Mouse (Mus musculus) heart, postnatal 0 days (tissue): ENCODE data around the gene Rpl9-ps1. TPM values are rescaled to one million over a fixed set of nuclear protein-coding genes. Genes with fewer than 3 reads are reported as not detected.

Experiments
- ATAC-seq: fragments of 200-750 bp; cut with Nextera tagmentation; 2 replicates; pipeline ENCODE4 v1.8.0; 2017; ENCODE audit warnings: low read depth, moderate number of reproducible peaks, moderate library complexity; ENCODE audit not compliant: insufficient read depth
- DNase-seq: peaks from one replicate; pipeline ENCODE4 v3.0.0-alpha.2; 2016; ENCODE audit warnings: low spot score
- H3K27ac ChIP-seq: fragments of 300-500 bp; sonication (generic); 2 replicates; pipeline ENCODE4 v1.5.1; 2014; ENCODE audit warnings: low read depth, mild to moderate bottlenecking
- H3K27me3 ChIP-seq: fragments of 300-500 bp; sonication (generic); 2 replicates; pipeline ENCODE4 v1.6.1; 2014; ENCODE audit warnings: low read length, mixed read lengths; ENCODE audit not compliant: control insufficient read depth, insufficient read depth
- H3K36me3 ChIP-seq: fragments of 300-500 bp; sonication (generic); replicated peaks from 2 replicates; pipeline ENCODE4 v1.6.1; 2014; ENCODE audit warnings: low read length, mixed read lengths; ENCODE audit not compliant: control insufficient read depth, insufficient read depth
- H3K4me1 ChIP-seq: fragments of 300-500 bp; sonication (generic); 2 replicates; pipeline ENCODE4 v1.6.1; 2014; ENCODE audit warnings: antibody characterized with exemption; ENCODE audit not compliant: control insufficient read depth, insufficient read depth
- H3K4me2 ChIP-seq: fragments of 300-500 bp; sonication (generic); 2 replicates; pipeline ENCODE4 v1.6.1; 2014; ENCODE audit warnings: low read depth, mild to moderate bottlenecking, low read length, moderate library complexity
- H3K4me3 ChIP-seq: fragments of 300-500 bp; sonication (generic); 2 replicates; pipeline ENCODE4 v1.5.1; 2014; ENCODE audit warnings: low read depth, low read length
- H3K9ac ChIP-seq: fragments of 300-500 bp; sonication (generic); replicated peaks from 2 replicates; pipeline ENCODE4 v1.6.1; 2014; ENCODE audit warnings: low read depth, low read length, mixed read lengths
- H3K9me3 ChIP-seq: fragments of 300-500 bp; sonication (generic); replicated peaks from 2 replicates; pipeline ENCODE4 v1.6.1; 2016; ENCODE audit warnings: low read length; ENCODE audit not compliant: control insufficient read depth
- CTCF ChIP-seq: IDR thresholded peaks from 2 replicates; pipeline ENCODE4 v1.5.1; 2016; ENCODE audit warnings: antibody characterized with exemption, control low read depth, low read depth
- EP300 ChIP-seq: IDR thresholded peaks from 2 replicates; pipeline ENCODE4 v1.6.1; 2016; ENCODE audit warnings: antibody characterized with exemption, low read depth
- WGBS: fragments of 180-500 bp; shearing (Covaris S2); extraction: QIAGEN DNeasy Blood & Tissue Kit; methylation state at CpG from one replicate; pipeline ENCODE4 v1.1.7; 2014; 5-methylcytosine and 5-hydroxymethylcytosine counted together
- polyA plus RNA-seq: library from polyadenylated mRNA; unstranded; fragments of >200 nt; fragmentation: Nextera tagmentation; extraction: Ambion mirVana; gene quantifications from 2 replicates; pipeline ENCODE4 v1.2.1, GENCODE M21; 2015
- total RNA-seq: library from RNA; depleted of rRNA; stranded (reverse); fragments of >200 nt; gene quantifications from 2 replicates; pipeline ENCODE4 v1.2.3, GENCODE M21; 2014; ENCODE audit warnings: low replicate concordance

Rpl9-ps1 gene
- total and polyA plus RNA-seq, 2 experiments from 2014 or later, result not detected

- DNase-seq, result no peak
- no peaks in the 10 kb centered on the region for H3K9me3 ChIP-seq
- no peaks in the 10 kb centered on the region for H3K36me3 ChIP-seq
- TF ChIP-seq EP300, result no peak
- H3K4me3 ChIP-seq, result no peak overlapping the region
- no peak for ATAC-seq
- WGBS, result 83% methylated on average over 9 of the region's 9 CpGs
- no peak overlapping the region for H3K27ac ChIP-seq
- H3K27me3 ChIP-seq, result no peaks in the 10 kb centered on the region
- H3K4me1 ChIP-seq, result 0 out of 2 replicates have a peak, but pooled peaks cover 6% of the 10 kb centered on the region
- H3K4me2 ChIP-seq, result no peak overlapping the region
- H3K9ac ChIP-seq, result no peak overlapping the region
Measured at GRCm38 (mm10) chr11:83628808-83629207, 16.6 kb downstream of the Rpl9-ps1 start.

GRCm38 (mm10) chr11:83623586-83623985 is 21.8 kb downstream of the Rpl9-ps1 start:
- TF ChIP-seq EP300 (no peak), CTCF (no peak)

GRCm38 (mm10) chr11:83619037-83619436 is 26.4 kb downstream of the Rpl9-ps1 start:
- Histone ChIP-seq H3K27ac (no peak overlapping the region), H3K4me3 (no peak overlapping the region), H3K9ac (no peak overlapping the region), H3K9me3 (no peaks in the 10 kb centered on the region), H3K36me3 (no peaks in the 10 kb centered on the region), H3K4me2 (no peak overlapping the region), H3K4me1 (no peaks in the 10 kb centered on the region), H3K27me3 (no peaks in the 10 kb centered on the region)
- 87% methylated on average over 1 of the region's 1 CpGs for WGBS
- no peak for ATAC-seq
- DNase-seq, result no peak
- TF ChIP-seq EP300, result no peak
- TF ChIP-seq CTCF, result no peak

More at GRCm38 (mm10) chr11:83623586-83623985, 21.8 kb downstream of the Rpl9-ps1 start:
- Histone ChIP-seq H3K27me3 (no peaks in the 10 kb centered on the region), H3K27ac (no peak overlapping the region), H3K9ac (no peak overlapping the region), H3K4me2 (no peak overlapping the region), H3K4me3 (no peak overlapping the region), H3K36me3 (no peaks in the 10 kb centered on the region), H3K4me1 (no peaks in the 10 kb centered on the region), H3K9me3 (no peaks in the 10 kb centered on the region)
- no peak for DNase-seq
- whole genome bisulfite sequencing, result 82% methylated on average over 3 of the region's 3 CpGs
- ATAC-seq, result no peak

GRCm38 (mm10) chr11:83618238-83618637 is 27.2 kb downstream of the Rpl9-ps1 start:
- ATAC-seq, result no peak
- no peaks in the 10 kb centered on the region for H3K27me3 ChIP-seq
- H3K9ac ChIP-seq, result no peak overlapping the region
- 64% methylated on average over 5 of the region's 5 CpGs for WGBS
- TF ChIP-seq CTCF (no peak), EP300 (no peak)
- H3K4me1 ChIP-seq, result no peaks in the 10 kb centered on the region
- H3K9me3 ChIP-seq, result no peaks in the 10 kb centered on the region
- H3K4me3 ChIP-seq, result no peak overlapping the region
- no peaks in the 10 kb centered on the region for H3K36me3 ChIP-seq
- DNase-seq, result no peak
- H3K27ac ChIP-seq, result no peak overlapping the region
- no peak overlapping the region for H3K4me2 ChIP-seq

GRCm38 (mm10) chr11:83616586-83616985 is 28.8 kb downstream of the Rpl9-ps1 start:
- TF ChIP-seq CTCF (no peak), EP300 (no peak)
- H3K4me3 ChIP-seq, result no peak overlapping the region
- H3K27me3 ChIP-seq, result no peaks in the 10 kb centered on the region
- no peak overlapping the region for H3K9ac ChIP-seq
- ATAC-seq (no peak), DNase-seq (no peak)
- WGBS, result 79% methylated on average over 1 of the region's 1 CpGs
- no peak overlapping the region for H3K27ac ChIP-seq
- H3K4me2 ChIP-seq, result no peak overlapping the region
- no peaks in the 10 kb centered on the region for H3K9me3 ChIP-seq
- H3K4me1 ChIP-seq, result no peaks in the 10 kb centered on the region
- H3K36me3 ChIP-seq, result no peaks in the 10 kb centered on the region

GRCm38 (mm10) chr11:83610900-83611299 is 34.5 kb downstream of the Rpl9-ps1 start:
- H3K36me3 ChIP-seq, result no peaks in the 10 kb centered on the region
- no peak for DNase-seq
- H3K4me2 ChIP-seq, result no peak overlapping the region
- no peak overlapping the region for H3K27ac ChIP-seq
- no peaks in the 10 kb centered on the region for H3K27me3 ChIP-seq
- no peak overlapping the region for H3K9ac ChIP-seq
- no peak overlapping the region for H3K4me3 ChIP-seq
- ATAC-seq, result no peak
- 40% methylated on average over 2 of the region's 2 CpGs for WGBS
- no peaks in the 10 kb centered on the region for H3K9me3 ChIP-seq
- no peaks in the 10 kb centered on the region for H3K4me1 ChIP-seq
- no peak for TF ChIP-seq CTCF
- no peak for TF ChIP-seq EP300
